20 mouse cellular contexts compared by ENCODE assay signal in genomic region chr7:143723841-143724240, GRCm38 (mm10). TPM values are rescaled to one million over a fixed set of nuclear protein-coding genes. Genes with fewer than 3 reads are reported as not detected.
A peak's percentile ranks its signal among the peaks of the same experiment; 100 is the strongest.
DNase-seq lines count a peak whose midpoint lies in the region; ATAC-seq and TF ChIP-seq lines count a peak whose summit lies in the region.
"Had no signal": no experiment of that assay in that cellular context is flagged by ENCODE, and none has a peak within 500 bp of the region (broad histone marks: within the 10 kb centered on the region; RNA-seq: fewer than 3 reads in every experiment).

No protein-coding gene starts in this region.

- TF ChIP-seq CTCF in kidney, adult 2 months (conservative IDR thresholded peaks at IDR 0.05; ENCODE audit: insufficient read depth, insufficient read length, low read depth, low read length): no peak
- TF ChIP-seq CTCF in small intestine, adult 2 months (IDR thresholded peaks at IDR 0.05; ENCODE audit: extremely low read depth, insufficient read length, insufficient replicate concordance, low read depth, low read length): no peak

- no peaks in the 10 kb centered on the region for H3K27me3 ChIP-seq in kidney, adult 2 months (replicated peaks; ENCODE audit: control insufficient read depth, insufficient read depth, low read length)
- H3K27me3 ChIP-seq in intestine, embryonic 14.5 days (replicated peaks; ENCODE audit: control insufficient read depth, insufficient read depth, low read length): no peaks in the 10 kb centered on the region
- no peaks in the 10 kb centered on the region for H3K27me3 ChIP-seq in small intestine, adult 2 months (ENCODE audit: control insufficient read depth, insufficient read depth, low read length)
- H3K27me3 ChIP-seq in hindbrain, embryonic 12.5 days: no peaks in the 10 kb centered on the region
- H3K27me3 ChIP-seq: forebrain, embryonic 13.5 days; neural tube, embryonic 12.5 days had no signal

- H3K9me3 ChIP-seq in intestine, embryonic 14.5 days (ENCODE audit: control insufficient read depth, low read length): no peaks in the 10 kb centered on the region
- no peaks in the 10 kb centered on the region for H3K9me3 ChIP-seq in hindbrain, embryonic 12.5 days (replicated peaks)
- H3K9me3 ChIP-seq: forebrain, embryonic 13.5 days; G1E; heart, embryonic 10.5 days; neural tube, embryonic 12.5 days had no signal

- DNase-seq in kidney, adult 2 months: peak; percentile 25
- no peak for DNase-seq in kidney, postnatal 4 days
- no peak for DNase-seq in intestine, embryonic 14.5 days (ENCODE audit: low spot score)
- DNase-seq in lung, adult 18-20 months: peak; percentile 87 to 93
- DNase-seq in spleen, postnatal 10 days (ENCODE audit: low spot score in 2 of 2): no peak
- DNase-seq in gastrocnemius, postnatal 36 days: no peak
- DNase-seq: cerebellum, adult 2 months; layer of hippocampus, adult 9-11 months; spleen, adult 18-20 months; thymus, adult 18-20 months had no signal

- H3K9ac ChIP-seq in intestine, embryonic 14.5 days (ENCODE audit: low read length): no peak overlapping the region
- H3K9ac ChIP-seq in hindbrain, embryonic 12.5 days: no peak overlapping the region
- H3K9ac ChIP-seq: forebrain, embryonic 13.5 days; neural tube, embryonic 12.5 days had no signal

- H3K27ac ChIP-seq in kidney, adult 2 months (ENCODE audit: insufficient read depth, low read depth, low read length): no peak overlapping the region
- peak overlapping the region; percentile 54; the same call in 1 of the 2 replicates for H3K27ac ChIP-seq in intestine, embryonic 14.5 days (ENCODE audit: low read depth)
- peak overlapping the region; percentile 73 for H3K27ac ChIP-seq in small intestine, adult 2 months (ENCODE audit: insufficient read depth, low read depth, low read length)
- no peak overlapping the region for H3K27ac ChIP-seq in hindbrain, embryonic 12.5 days
- H3K27ac ChIP-seq: forebrain, embryonic 13.5 days; heart, embryonic 10.5 days; macrophage; neural tube, embryonic 12.5 days had no signal

- TF ChIP-seq POLR2A in kidney, adult 2 months (IDR thresholded peaks at IDR 0.05; ENCODE audit: low read depth, low read length): no peak
- TF ChIP-seq POLR2A in small intestine, adult 2 months (IDR thresholded peaks at IDR 0.05; ENCODE audit: low read depth, low read length): no peak; the same call in 1 of the 2 replicates

- H3K4me3 ChIP-seq in kidney, adult 2 months (ENCODE audit: insufficient read depth, low read depth, low read length): no peak overlapping the region
- no peak overlapping the region for H3K4me3 ChIP-seq in intestine, embryonic 14.5 days (ENCODE audit: low read depth, low read length)
- H3K4me3 ChIP-seq in small intestine, adult 2 months (ENCODE audit: low read depth, low read length): peak overlapping the region; percentile 51
- H3K4me3 ChIP-seq in hindbrain, embryonic 12.5 days: no peak overlapping the region
- H3K4me3 ChIP-seq: forebrain, embryonic 13.5 days; heart, embryonic 10.5 days; neural tube, embryonic 12.5 days had no signal

- peak overlapping the region; percentile 28 for H3K4me2 ChIP-seq in intestine, embryonic 14.5 days (ENCODE audit: low read length)
- no peak overlapping the region for H3K4me2 ChIP-seq in hindbrain, embryonic 12.5 days (replicated peaks)
- H3K4me2 ChIP-seq: forebrain, embryonic 13.5 days; neural tube, embryonic 12.5 days had no signal

- peak; percentile 91 for ATAC-seq in intestine, embryonic 14.5 days (replicated peaks; ENCODE audit: low FRiP score, low TSS enrichment, low read depth)
- no peak for ATAC-seq in hindbrain, embryonic 12.5 days (ENCODE audit: low FRiP score)
- ATAC-seq: forebrain, embryonic 13.5 days; midbrain, embryonic 16.5 days had no signal

- no peaks in the 10 kb centered on the region for H3K36me3 ChIP-seq in kidney, adult 2 months (ENCODE audit: control insufficient read depth, insufficient read depth, low read length)
- 0 out of 2 replicates have a peak, but pooled peaks cover 4% of the 10 kb centered on the region for H3K36me3 ChIP-seq in intestine, embryonic 14.5 days (ENCODE audit: control insufficient read depth, insufficient read depth, low read length)
- H3K36me3 ChIP-seq in small intestine, adult 2 months (ENCODE audit: control insufficient read depth, insufficient read depth, low read length): no peaks in the 10 kb centered on the region
- no peaks in the 10 kb centered on the region for H3K36me3 ChIP-seq in hindbrain, embryonic 12.5 days
- H3K36me3 ChIP-seq: G1E; heart, embryonic 10.5 days; neural tube, embryonic 12.5 days had no signal

- intact Hi-C loops in gastrocnemius, postnatal 36 days (cut with DNase I): no loop called here

- 78% methylated on average over 4 of the region's 4 CpGs for WGBS in kidney, adult 2 months
- 83% methylated on average over 4 of the region's 4 CpGs for WGBS in intestine, embryonic 14.5 days
- 25% methylated on average over 4 of the region's 4 CpGs for WGBS in small intestine, adult 2 months
- 92% methylated on average over 4 of the region's 4 CpGs for WGBS in hindbrain, embryonic 12.5 days

- H3K4me1 ChIP-seq in kidney, adult 2 months (ENCODE audit: control insufficient read depth, insufficient read depth, low read length): no peaks in the 10 kb centered on the region; the same call in 1 of the 2 replicates
- H3K4me1 ChIP-seq in intestine, embryonic 14.5 days (replicated peaks; ENCODE audit: control insufficient read depth, insufficient read depth, low read length): peaks cover 8% of the 10 kb centered on the region; the same call in 1 of the 2 replicates
- peaks cover 26% of the 10 kb centered on the region for H3K4me1 ChIP-seq in small intestine, adult 2 months (ENCODE audit: control insufficient read depth, insufficient read depth, insufficient read length, low read length)
- peaks cover 15% of the 10 kb centered on the region for H3K4me1 ChIP-seq in hindbrain, embryonic 12.5 days
- H3K4me1 ChIP-seq: neural tube, embryonic 12.5 days had no signal

RNA-seq across cellular contexts. Expression of gene Osbpl5, which starts 32.9 kb away (rescaled TPM):
- 75.0 and 77.1 TPM in 2 replicates for polyA plus RNA-seq in kidney, adult 2 months (2012; rRNA removed)
- 34.9 and 39.7 TPM in 2 replicates for polyA plus RNA-seq in intestine, embryonic 14.5 days (2014; fragmentation: Nextera tagmentation; extraction: Ambion mirVana)
- 15.9 and 23.1 TPM in 2 replicates for polyA plus RNA-seq in small intestine, adult 2 months (2012; rRNA removed)
- polyA plus RNA-seq in hindbrain, embryonic 12.5 days (2016; fragmentation: Nextera tagmentation; extraction: Ambion mirVana): 30.7 and 32.1 TPM in 2 replicates
- 10 to 100 TPM; 14.6 to 15.2 TPM for total RNA-seq in gastrocnemius, postnatal 36 days (2021)
- polyA plus RNA-seq: G1E had no signal

RNA-seq across cellular contexts. Expression of gene Tnfrsf23, which starts 38.2 kb away (rescaled TPM):
- polyA plus RNA-seq in kidney, adult 2 months (2012; rRNA removed): 3.0 and 3.5 TPM in 2 replicates
- polyA plus RNA-seq in intestine, embryonic 14.5 days (2014; fragmentation: Nextera tagmentation; extraction: Ambion mirVana): 1.0 and 1.1 TPM in 2 replicates
- 1.2 and 2.9 TPM in 2 replicates for polyA plus RNA-seq in small intestine, adult 2 months (2012; rRNA removed)
- 0.63 and 0.80 TPM in 2 replicates for polyA plus RNA-seq in hindbrain, embryonic 12.5 days (2016; fragmentation: Nextera tagmentation; extraction: Ambion mirVana)
- total RNA-seq in gastrocnemius, postnatal 36 days (2021): 1 to 10 TPM; 2.7 to 3.3 TPM
- polyA plus RNA-seq: G1E had no signal

RNA-seq across cellular contexts. Expression of gene Mrgprg, which starts 43.0 kb away (rescaled TPM):
- polyA plus RNA-seq in kidney, adult 2 months (2012; rRNA removed): 0.33 and 1.1 TPM in 2 replicates
- not detected in 2 replicates for polyA plus RNA-seq in intestine, embryonic 14.5 days (2014; fragmentation: Nextera tagmentation; extraction: Ambion mirVana)
- 0.27 TPM in 1 of 2 replicates, not detected in the other for polyA plus RNA-seq in small intestine, adult 2 months (2012; rRNA removed)
- polyA plus RNA-seq in hindbrain, embryonic 12.5 days (2016; fragmentation: Nextera tagmentation; extraction: Ambion mirVana): not detected in 2 replicates
- not detected for total RNA-seq in gastrocnemius, postnatal 36 days (2021)
- polyA plus RNA-seq: cerebellum, adult 2 months; forebrain, embryonic 13.5 days; G1E; hindbrain, embryonic 11.5 days; limb, embryonic 11.5 days; macrophage; midbrain, embryonic 16.5 days; neural tube, embryonic 12.5 days had no signal

Comparison
In these comparisons a context has a peak if more than half of its experiments do, and no peak if none do; other contexts are left out.
1. DNase-seq: peak in kidney, adult 2 months (single experiment) and lung, adult 18-20 months (2 of 2); none in kidney, postnatal 4 days (0 of 2), intestine, embryonic 14.5 days (single experiment), spleen, postnatal 10 days (0 of 2) and gastrocnemius, postnatal 36 days (0 of 2).
2. H3K27ac ChIP-seq: peak in intestine, embryonic 14.5 days (single experiment) and small intestine, adult 2 months (single experiment); none in kidney, adult 2 months (single experiment) and hindbrain, embryonic 12.5 days (single experiment).